Mouse (Mus musculus) bone marrow, adult 2 months (tissue): ENCODE results near the gene Gm21954. TPM values are rescaled to one million over a fixed set of nuclear protein-coding genes. Genes with fewer than 3 reads are reported as not detected.

Experiments used
- H3K27ac ChIP-seq: fragments of 200-500 bp; 2 replicates; pipeline ENCODE4 v1.5.1; 2012; ENCODE audit warnings: low read depth, mild to moderate bottlenecking, control low read depth, inconsistent platforms, low read length; ENCODE audit not compliant: control insufficient read depth, poor library complexity, insufficient read depth
- H3K4me1 ChIP-seq: fragments of 200-500 bp; 2 replicates; pipeline ENCODE4 v1.6.1; 2011; ENCODE audit warnings: low read length; ENCODE audit not compliant: control insufficient read depth, insufficient read depth
- H3K4me3 ChIP-seq: fragments of 200-500 bp; replicated peaks from 2 replicates; pipeline ENCODE3; 2011; ENCODE audit warnings: mild to moderate bottlenecking, low read depth, low read length, control low read depth; ENCODE audit not compliant: control insufficient read depth
- CTCF ChIP-seq: fragments of 200-500 bp; IDR thresholded peaks from 2 replicates; pipeline ENCODE4 v1.5.1; 2011; ENCODE audit warnings: low read length, control low read depth; ENCODE audit not compliant: control insufficient read depth, insufficient read depth
- POLR2A ChIP-seq: fragments of 200-500 bp; IDR thresholded peaks from 2 replicates; pipeline ENCODE4 v1.6.1; 2011; ENCODE audit warnings: low read depth, mild to moderate bottlenecking, control low read depth, low read length, borderline replicate concordance; ENCODE audit not compliant: control insufficient read depth
- WGBS: fragments of 180-500 bp; shearing (Covaris S2); methylation state at CpG from one replicate; pipeline ENCODE4 v1.1.7; 2018; 5-methylcytosine and 5-hydroxymethylcytosine counted together
- polyA plus RNA-seq: library from polyadenylated mRNA; stranded (reverse); fragments of >200 nt; gene quantifications from 2 replicates; pipeline ENCODE4 v1.2.4, GENCODE M21; 2011; ENCODE audit warnings: low replicate concordance; ENCODE audit not compliant: missing spikeins, insufficient read depth, insufficient read length

Gene Gm21954
- polyA plus RNA-seq, 1 experiment, result not detected

DNA sequence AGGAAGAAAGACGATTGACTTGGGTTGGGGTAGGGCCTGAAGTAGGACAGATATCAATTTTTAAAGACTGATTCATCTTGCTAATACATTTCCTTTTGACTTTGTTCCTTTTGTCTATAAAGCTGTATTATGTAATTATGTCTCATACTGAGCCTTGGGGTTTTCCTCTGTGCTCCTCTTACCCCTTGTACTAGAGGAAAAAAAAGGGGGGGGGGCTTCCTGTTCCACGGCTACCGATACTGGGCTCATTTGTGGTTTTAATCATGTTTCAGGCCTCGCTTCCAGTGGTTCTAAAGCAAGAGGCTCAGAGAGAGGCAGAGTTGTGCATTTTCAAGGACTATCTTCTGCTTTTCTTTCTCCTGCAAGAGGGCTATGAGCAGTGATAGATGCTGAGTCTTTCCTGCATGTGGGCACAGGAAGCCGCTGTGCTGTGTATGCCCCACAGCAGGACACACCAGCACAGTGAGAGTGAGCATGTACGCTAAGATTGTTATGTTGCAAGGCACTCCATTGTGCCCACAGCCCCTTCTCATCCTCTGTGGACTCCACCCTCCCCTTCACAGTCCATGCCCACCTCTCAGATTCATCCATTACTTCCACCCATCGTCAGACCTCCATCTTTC lies 33.1 kb downstream of the Gm21954 start:
- Histone ChIP-seq H3K4me3 (no peak overlapping the region), H3K27ac (no peak overlapping the region), H3K4me1 (no peaks in the 10 kb centered on the region)
- TF ChIP-seq POLR2A (no peak), CTCF (no peak)
- 10% methylated on average over 7 of the region's 7 CpGs for WGBS

DNA sequence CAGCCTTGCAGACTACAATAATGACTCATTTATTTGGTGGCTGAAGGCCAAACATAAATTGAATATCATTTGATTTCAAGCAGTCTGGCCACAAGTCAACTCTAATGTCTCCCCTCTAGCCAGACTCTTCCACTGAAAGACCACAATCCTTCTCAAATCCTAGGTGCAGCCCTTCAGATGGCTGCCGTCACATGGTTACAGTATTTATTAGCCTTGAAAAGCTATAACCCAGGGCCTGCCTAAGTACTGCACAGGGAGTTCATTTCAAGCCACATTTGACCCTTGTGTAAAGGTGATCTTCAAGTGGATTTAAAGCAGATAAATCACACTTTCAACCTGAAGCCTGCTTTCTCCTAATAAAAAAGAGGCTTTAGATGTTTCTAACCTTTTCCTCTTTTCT lies 37.7 kb downstream of the Gm21954 start:
- Histone ChIP-seq H3K27ac (no peak overlapping the region), H3K4me3 (no peak overlapping the region), H3K4me1 (no peaks in the 10 kb centered on the region)
- 81% methylated on average over 1 of the region's 1 CpGs for WGBS
- no peak for TF ChIP-seq POLR2A
- TF ChIP-seq CTCF, result no peak

DNA sequence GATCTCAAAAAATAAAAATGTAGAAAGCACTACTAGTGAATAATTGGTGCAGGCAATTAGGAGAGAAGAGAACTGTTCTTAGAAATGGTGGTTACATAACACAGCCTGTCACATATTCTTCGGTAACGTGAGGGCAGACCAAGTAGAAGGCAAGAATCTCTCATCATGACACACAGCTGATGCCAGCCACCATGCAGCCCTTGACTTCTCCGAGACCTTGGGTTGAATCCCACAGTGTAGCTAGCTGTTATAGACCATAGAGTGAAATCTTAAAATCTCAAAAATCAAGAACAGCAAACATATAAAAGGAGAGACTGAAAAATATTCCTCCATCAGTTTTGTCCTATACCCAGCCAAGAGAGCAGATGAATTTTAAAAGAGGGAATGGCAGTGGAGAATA lies 40.8 kb downstream of the Gm21954 start:
- H3K27ac ChIP-seq, result no peak overlapping the region
- H3K4me3 ChIP-seq, result no peak overlapping the region
- TF ChIP-seq POLR2A (no peak), CTCF (no peak)
- 83% methylated on average over 3 of the region's 3 CpGs for WGBS
- H3K4me1 ChIP-seq, result no peaks in the 10 kb centered on the region

DNA sequence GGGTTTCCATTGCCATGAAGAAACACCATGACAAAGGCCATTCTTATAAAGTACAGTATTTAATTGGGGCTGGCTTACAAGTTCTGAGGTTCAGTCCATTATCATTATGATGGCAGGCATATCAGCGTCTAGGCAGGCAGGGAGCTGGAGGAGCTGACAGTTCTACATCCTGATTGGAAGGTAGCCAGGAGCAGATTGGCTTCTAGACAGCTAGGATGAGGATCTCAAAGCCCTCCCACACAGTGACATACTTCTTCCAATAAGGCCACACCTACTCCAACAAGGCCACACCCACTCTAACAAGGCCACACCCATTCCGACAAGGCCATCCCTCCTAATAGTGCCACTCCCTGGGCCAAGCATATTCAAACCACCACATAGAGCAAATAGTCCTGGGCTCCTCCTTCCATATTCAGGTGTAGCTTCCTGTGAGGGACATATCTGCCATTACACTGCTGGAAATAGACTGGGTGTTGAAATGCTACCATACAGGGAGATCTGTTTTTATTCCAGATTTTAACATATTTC lies 41.9 kb downstream of the Gm21954 start:
- Histone ChIP-seq H3K4me1 (no peaks in the 10 kb centered on the region), H3K27ac (no peak overlapping the region), H3K4me3 (no peak overlapping the region)
- WGBS, result 77% methylated on average over 2 of the region's 2 CpGs
- TF ChIP-seq CTCF (no peak), POLR2A (no peak)

DNA sequence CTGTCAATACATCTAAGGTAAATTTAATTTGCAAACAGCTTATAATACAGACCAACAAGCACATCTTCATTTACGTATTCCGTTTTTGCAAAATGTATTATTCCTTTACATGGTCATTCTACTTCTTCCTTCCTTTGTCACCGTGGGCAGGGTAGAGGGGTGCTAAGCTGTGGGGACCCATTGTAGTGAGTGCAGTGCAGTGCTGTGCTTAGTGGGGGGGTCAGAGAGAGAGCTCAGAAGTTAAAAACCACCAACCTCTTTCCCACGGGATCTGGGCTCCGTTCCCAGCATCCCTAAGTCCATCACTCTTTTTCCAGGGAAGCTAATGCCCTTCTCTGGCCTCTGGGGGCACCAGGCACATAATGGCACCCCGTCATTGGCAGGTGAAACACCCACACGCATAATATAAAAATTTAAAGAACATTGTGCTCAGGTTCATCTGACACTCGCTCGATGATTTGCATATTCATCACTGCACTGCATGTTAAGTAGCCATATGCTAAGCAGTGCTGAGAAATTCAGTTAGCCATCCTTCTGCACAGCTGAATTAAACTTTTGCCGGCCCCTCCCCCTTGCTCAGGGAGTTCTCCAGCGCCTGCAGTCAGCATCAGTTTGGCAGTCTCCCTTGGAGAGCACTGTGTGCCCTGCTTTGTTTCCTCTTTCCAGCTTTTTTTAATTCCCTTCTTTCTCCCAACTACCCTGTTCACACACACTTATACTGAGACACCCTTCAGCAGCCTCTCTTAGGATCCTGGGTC lies 48.2 kb downstream of the Gm21954 start:
- 45% methylated on average over 11 of the region's 11 CpGs for WGBS
- TF ChIP-seq CTCF (no peak), POLR2A (no peak)

DNA sequence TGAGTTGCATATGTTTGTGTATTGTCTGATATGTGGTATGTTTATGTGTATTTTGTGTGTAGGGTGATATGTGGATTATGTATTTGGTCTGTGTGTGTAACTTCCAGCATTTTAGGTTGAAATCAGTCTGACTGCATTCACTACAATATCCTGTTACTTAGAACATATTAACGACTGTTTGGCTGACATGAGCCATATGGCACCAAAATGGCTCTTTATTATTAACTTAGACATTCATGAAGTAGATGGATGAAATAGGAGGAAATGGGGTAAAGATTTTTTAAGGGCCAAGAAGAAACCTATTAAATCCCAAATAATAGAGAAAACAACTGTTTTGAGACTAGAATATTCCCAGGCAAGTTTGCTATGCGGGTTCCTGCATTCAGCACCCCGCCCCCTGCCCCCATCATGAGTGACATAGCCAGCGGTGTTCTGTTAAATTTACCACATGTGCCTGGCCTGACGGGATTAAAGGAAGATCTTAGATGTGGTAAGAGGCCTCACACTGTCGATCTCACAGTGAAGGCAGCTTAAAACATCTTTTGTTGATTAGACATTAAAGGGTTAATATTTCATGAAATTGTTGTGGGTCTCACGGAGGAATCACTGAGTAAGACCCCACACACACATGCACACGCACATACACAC lies 51.5 kb downstream of the Gm21954 start:
- 68% methylated on average over 8 of the region's 8 CpGs for WGBS
- Histone ChIP-seq H3K4me1 (no peaks in the 10 kb centered on the region), H3K27ac (no peak overlapping the region), H3K4me3 (no peak overlapping the region)
- TF ChIP-seq CTCF (no peak), POLR2A (no peak)

More for the DNA sequence above, 48.2 kb downstream of the Gm21954 start:
- no peaks in the 10 kb centered on the region for H3K4me1 ChIP-seq
- no peak overlapping the region for H3K4me3 ChIP-seq
- H3K27ac ChIP-seq, result no peak overlapping the region

DNA sequence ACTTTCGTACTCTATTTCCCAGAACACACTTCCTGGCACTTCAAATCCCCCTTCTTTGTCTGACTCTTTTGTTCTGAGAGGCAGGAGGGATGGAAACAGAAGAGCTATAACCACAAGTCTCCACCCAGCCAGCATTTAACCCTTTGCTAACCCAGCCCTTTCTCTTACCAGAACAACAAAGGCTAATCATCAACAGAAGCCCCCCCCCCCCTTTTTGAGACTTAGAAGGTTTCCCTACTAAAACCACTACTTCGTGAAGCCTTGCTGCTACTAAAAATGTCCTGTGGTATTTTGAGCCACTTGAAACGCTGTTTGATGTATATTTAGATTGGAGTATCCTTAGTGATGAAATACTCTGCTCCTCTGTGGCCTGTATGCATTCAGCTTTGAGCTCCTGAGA lies 52.7 kb downstream of the Gm21954 start:
- H3K27ac ChIP-seq, result no peak overlapping the region
- WGBS, result 12% methylated on average over 3 of the region's 3 CpGs

DNA sequence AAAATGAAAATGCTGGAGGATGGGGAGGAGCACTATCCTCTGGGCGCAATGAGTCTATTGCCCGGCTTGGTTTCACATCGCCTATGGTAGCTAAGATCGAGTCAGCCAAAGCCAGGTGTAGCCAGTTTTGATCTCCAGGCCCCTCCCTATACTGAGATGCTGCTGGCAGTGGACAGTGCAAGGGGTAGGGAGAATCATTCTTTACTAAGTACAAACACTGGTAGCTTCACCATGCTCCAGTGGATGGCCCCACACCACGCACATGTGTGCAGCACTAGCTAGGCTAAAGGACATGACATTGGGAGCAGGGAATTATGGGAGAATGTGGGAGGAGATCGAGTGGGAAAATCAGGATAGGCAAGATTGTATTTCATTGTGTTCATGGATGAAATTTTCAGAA lies 53.2 kb downstream of the Gm21954 start:
- Histone ChIP-seq H3K4me3 (no peak overlapping the region), H3K27ac (no peak overlapping the region), H3K4me1 (no peaks in the 10 kb centered on the region)
- WGBS, result 72% methylated on average over 6 of the region's 6 CpGs
- TF ChIP-seq CTCF (no peak), POLR2A (no peak)

More for the DNA sequence above, 52.7 kb downstream of the Gm21954 start:
- Histone ChIP-seq H3K4me3 (no peak overlapping the region), H3K4me1 (no peaks in the 10 kb centered on the region)
- no peak for TF ChIP-seq POLR2A
- TF ChIP-seq CTCF, result no peak
